Mouse (Mus musculus): ENCODE results near the gene Gm49336. TPM values are rescaled to one million over a fixed set of nuclear protein-coding genes. Genes with fewer than 3 reads are reported as not detected.

Gm49336 gene
- polyA plus RNA-seq (2015; fragmentation: Nextera tagmentation; extraction: Ambion mirVana), result 28.9 and 30.8 TPM in 2 replicates

DNA sequence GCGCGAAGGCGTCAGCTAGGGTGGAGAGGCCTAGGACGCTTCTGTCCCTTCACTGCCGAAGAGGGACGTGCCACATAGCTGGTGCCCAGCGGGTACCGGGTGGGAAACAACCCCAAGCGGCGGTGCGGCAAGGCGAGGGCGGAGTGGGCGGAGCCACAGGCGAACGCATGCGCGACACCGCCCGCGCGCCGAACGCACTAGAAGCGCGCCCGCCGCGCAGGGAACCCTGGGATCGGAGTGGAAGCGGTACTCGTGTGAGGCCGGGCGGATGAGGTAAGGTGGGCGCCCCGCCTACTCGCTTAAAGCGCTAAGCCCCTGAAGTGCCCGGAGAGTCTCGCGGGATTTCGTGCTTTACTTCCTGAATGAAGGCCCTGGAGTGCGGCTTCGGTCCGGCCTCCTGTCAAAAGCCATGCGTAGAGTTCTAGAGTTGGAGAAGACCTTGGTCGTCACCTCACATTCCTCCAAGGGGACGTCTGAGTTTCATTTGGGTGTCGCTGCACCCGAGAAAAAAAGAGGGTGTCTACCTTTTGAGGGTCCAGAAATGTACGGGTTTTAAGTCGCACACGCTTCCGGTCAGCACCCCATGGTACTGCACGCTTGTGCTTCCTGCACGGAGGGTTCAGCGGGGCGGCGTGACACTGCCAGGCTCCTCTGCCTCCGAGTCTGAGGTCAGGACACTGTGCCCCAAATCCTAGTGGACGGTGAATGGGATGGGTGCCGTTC lies at the start of gene Gm49336, which contains the start of gene Nupl1:
Gm49336 (minus strand) TSS at position 227 of the 723 bp plus-strand sequence.
Nupl1 (minus strand) TSS at position 151 of the 723 bp plus-strand sequence.

DNA sequence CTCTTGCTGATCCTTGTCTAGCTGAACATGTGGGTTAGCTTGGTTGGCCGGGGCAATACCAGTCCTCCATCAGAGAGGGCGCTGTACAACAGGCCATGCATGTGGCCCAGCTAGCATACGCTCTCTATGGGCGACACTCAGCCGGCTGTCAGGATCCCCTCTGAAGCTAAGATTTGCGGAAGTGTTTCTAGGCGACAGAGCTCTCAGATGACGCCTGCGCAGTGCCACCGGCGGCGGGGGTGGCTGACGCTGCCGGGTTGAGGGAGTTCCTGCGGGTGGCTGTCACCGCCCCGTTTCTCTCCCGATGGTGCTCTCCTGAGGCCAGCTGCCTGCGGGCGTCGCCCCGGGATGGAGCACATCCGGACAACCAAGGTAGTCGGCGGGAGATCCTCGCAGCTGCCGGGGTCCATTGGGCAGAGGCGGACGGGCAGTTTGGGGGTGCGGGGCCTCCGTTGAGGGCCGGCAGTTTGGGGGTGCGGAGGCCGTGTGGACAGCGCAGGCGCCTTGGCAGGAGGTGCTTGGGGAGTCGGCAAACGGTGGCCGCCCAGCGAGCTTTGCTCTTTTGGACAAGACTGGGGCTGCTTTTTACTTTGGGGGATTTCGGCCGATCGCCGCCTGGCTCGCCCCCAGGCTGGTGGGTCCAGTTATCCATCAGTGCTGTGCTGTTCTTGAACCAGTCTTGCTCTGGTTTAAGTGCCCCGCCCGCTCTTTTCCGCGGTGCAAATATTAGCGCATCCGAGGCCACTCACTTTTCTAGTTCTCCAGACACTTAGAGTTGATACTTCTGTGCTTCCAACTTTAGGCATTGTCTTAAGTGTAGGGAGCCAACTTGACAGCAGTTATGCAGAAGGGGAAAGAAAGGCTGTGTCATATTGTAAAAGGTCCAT lies 13.9 kb upstream of the Gm49336 start, which contains the start of gene Mtmr6:
Mtmr6 (plus strand) TSS at position 239 of the 887 bp plus-strand sequence.

DNA sequence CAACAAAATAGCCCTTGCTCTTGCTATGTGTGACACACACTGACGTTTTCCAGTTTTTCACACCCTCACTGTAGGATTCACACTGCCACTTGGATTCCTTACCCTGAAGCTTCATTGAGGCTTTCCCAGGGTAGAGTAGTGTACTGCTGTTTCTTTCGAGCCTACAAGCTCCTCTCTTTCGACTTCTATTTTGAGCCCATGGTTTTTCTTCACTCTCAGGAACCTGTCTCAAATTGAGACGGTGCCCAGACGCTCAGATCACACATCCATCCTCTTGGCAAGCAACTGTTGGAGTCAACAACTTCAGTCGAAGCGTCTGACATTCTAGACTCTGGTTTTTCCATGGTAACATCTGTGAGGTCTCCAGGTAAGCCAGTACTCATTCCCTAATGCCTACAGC lies 54.4 kb downstream of the Gm49336 start, which contains the start of gene Atp8a2:
Atp8a2 (minus strand) TSS at position 296 of the 400 bp plus-strand sequence.

MicroRNAs within 50 kb of the gene (microRNA counts, 519-probe panel; counts per million panel counts)
- microRNA mmu-miR-719, result 40.5 counts per million

Small RNAs within 50 kb of the gene (microRNA-seq; reads per million reads assigned to microRNA genes)
- gene Mir719, result not detected

Other genes starting within 250 kb of the Gm49336 start
- 34.8 and 37.6 TPM in 2 replicates for gene Atp8a2, start 54.3 kb downstream of the Gm49336 start, polyA plus RNA-seq (2015; fragmentation: Nextera tagmentation; extraction: Ambion mirVana)
- gene Nupl1, start 76 bp downstream of the Gm49336 start, polyA plus RNA-seq (2015; fragmentation: Nextera tagmentation; extraction: Ambion mirVana), result 0.12 TPM in 1 of 2 replicates, not detected in the other
- gene Mtmr6, start 13.7 kb upstream of the Gm49336 start, polyA plus RNA-seq (2015; fragmentation: Nextera tagmentation; extraction: Ambion mirVana), result 46.8 and 47.2 TPM in 2 replicates
- gene Amer2, start 121.8 kb upstream of the Gm49336 start, polyA plus RNA-seq (2015; fragmentation: Nextera tagmentation; extraction: Ambion mirVana), result 28.0 and 29.9 TPM in 2 replicates

All from neural tube, postnatal 0 days (tissue).